Mouse (Mus musculus): ENCODE results near the gene Sac3d1. TPM values are rescaled to one million over a fixed set of nuclear protein-coding genes. Genes with fewer than 3 reads are reported as not detected.

The Sac3d1 gene
- total and polyA plus RNA-seq, 3 experiments: 44.4 to 49.3 TPM; not detected in 1

- TF ChIP-seq E2F4 (IDR thresholded peaks at IDR 0.05; ENCODE audit: borderline replicate concordance, low read depth, low read length) (no peak), NRF1 (IDR thresholded peaks at IDR 0.05; ENCODE audit: insufficient read depth, low read depth, low read length, poor library complexity, severe bottlenecking) (no peak), EP300 (IDR thresholded peaks at IDR 0.05; ENCODE audit: low read depth in 1 of 2, low read length in 2 of 2) (no peak), ZKSCAN1 (IDR thresholded peaks at IDR 0.05; ENCODE audit: low read depth, low read length) (no peak), SIN3A (IDR thresholded peaks at IDR 0.05; ENCODE audit: low read length) (no peak), CHD2 (IDR thresholded peaks at IDR 0.05; ENCODE audit: low read length) (no peak)
- Histone ChIP-seq H3K9me3 (replicated peaks; ENCODE audit: insufficient read depth, low read length) (no peaks in the 10 kb centered on the region), H3K4me1 (ENCODE audit: control insufficient read depth in 1 of 2, insufficient read depth in 2 of 2, low read length in 2 of 2) (peaks cover 0 to 2% of the 10 kb centered on the region in 2 experiments; a peak in 2 of 4 replicates), H3K79me2 (ENCODE audit: control insufficient read depth, insufficient read depth, low read length, poor library complexity) (peaks cover 30% of the 10 kb centered on the region), H3K4me3 (ENCODE audit: control insufficient read depth in 1 of 2, insufficient read depth in 1 of 2, low read depth in 2 of 2, low read length in 2 of 2) (no peak overlapping the region), H3K27ac (ENCODE audit: control insufficient read depth, low read depth, low read length) (no peak overlapping the region), H3K36me3 (ENCODE audit: control insufficient read depth in 1 of 2, insufficient read depth in 2 of 2, low read length in 2 of 2) (peaks cover 0 to 24% of the 10 kb centered on the region in 2 experiments), H3K27me3 (ENCODE audit: control insufficient read depth in 1 of 2, insufficient read depth in 2 of 2, low read length in 2 of 2) (no peaks in the 10 kb centered on the region), H3K9ac (ENCODE audit: control insufficient read depth, low read depth, low read length, poor library complexity, severe bottlenecking) (no peak overlapping the region)
- DNase-seq (ENCODE audit: low read depth, low spot score): no peak
Measured at GRCm38 (mm10) chr19:6088841-6089240, 29.6 kb downstream of the Sac3d1 start.

GRCm38 (mm10) chr19:6085417-6085879 is 33.0 kb downstream of the Sac3d1 start:
- Histone ChIP-seq H3K27ac (ENCODE audit: control insufficient read depth, low read depth, low read length) (peak overlapping the region; percentile 80), H3K9ac (ENCODE audit: control insufficient read depth, low read depth, low read length, poor library complexity, severe bottlenecking) (peak overlapping the region; percentile 90), H3K4me1 (ENCODE audit: control insufficient read depth in 1 of 2, insufficient read depth in 2 of 2, low read length in 2 of 2) (peaks cover 0 to 5% of the 10 kb centered on the region in 2 experiments; a peak in 2 of 4 replicates), H3K4me3 (ENCODE audit: control insufficient read depth in 1 of 2, insufficient read depth in 1 of 2, low read depth in 2 of 2, low read length in 2 of 2) (peak overlapping the region; percentile 76 to 82), H3K36me3 (ENCODE audit: control insufficient read depth in 1 of 2, insufficient read depth in 2 of 2, low read length in 2 of 2) (peaks cover 0 to 14% of the 10 kb centered on the region in 2 experiments), H3K27me3 (ENCODE audit: control insufficient read depth in 1 of 2, insufficient read depth in 2 of 2, low read length in 2 of 2) (no peaks in the 10 kb centered on the region), H3K9me3 (replicated peaks; ENCODE audit: insufficient read depth, low read length) (no peaks in the 10 kb centered on the region), H3K79me2 (ENCODE audit: control insufficient read depth, insufficient read depth, low read length, poor library complexity) (peaks cover 33% of the 10 kb centered on the region)
- no peak for TF ChIP-seq RCOR1 (IDR thresholded peaks at IDR 0.05; ENCODE audit: low read depth, low read length)
- 0 out of 2 replicates have a peak, but pooled peaks have one; percentile 35 for TF ChIP-seq GATA1 (IDR thresholded peaks at IDR 0.05; ENCODE audit: low read depth, low read length)
- no peak for TF ChIP-seq USF1 (IDR thresholded peaks at IDR 0.05; ENCODE audit: low read depth, low read length)
- peak; percentile 33; the same call in 1 of the 2 replicates for TF ChIP-seq ZKSCAN1 (IDR thresholded peaks at IDR 0.05; ENCODE audit: low read depth, low read length)
- peak; percentile 99 for TF ChIP-seq ZNF384 (IDR thresholded peaks at IDR 0.05; ENCODE audit: low read depth, low read length)
- TF ChIP-seq ELF1 (IDR thresholded peaks at IDR 0.05; ENCODE audit: low read depth, low read length): peak; percentile 66
- TF ChIP-seq MXI1 (IDR thresholded peaks at IDR 0.05; ENCODE audit: low read depth, low read length): no peak
- TF ChIP-seq MYB (IDR thresholded peaks at IDR 0.05; ENCODE audit: low read depth, low read length): 0 out of 2 replicates have a peak, but pooled peaks have one; percentile 23
- TF ChIP-seq MAZ (IDR thresholded peaks at IDR 0.05; ENCODE audit: low read depth, low read length): no peak
- TF ChIP-seq MAX (IDR thresholded peaks at IDR 0.05; ENCODE audit: low read length): peak; percentile 58; the same call in 1 of the 2 replicates
- TF ChIP-seq SIN3A (IDR thresholded peaks at IDR 0.05; ENCODE audit: low read length): peak; percentile 66; the same call in 1 of the 2 replicates
- no peak for TF ChIP-seq CTCF (IDR thresholded peaks at IDR 0.05 in 2 of 3, conservative IDR thresholded peaks at IDR 0.05 in 1 of 3; ENCODE audit: control insufficient read depth in 1 of 3, insufficient read depth in 1 of 3, low read depth in 2 of 3, low read length in 3 of 3, poor library complexity in 1 of 3, severe bottlenecking in 1 of 3)
- TF ChIP-seq TBP (IDR thresholded peaks at IDR 0.05; ENCODE audit: low read depth, low read length): 0 out of 2 replicates have a peak, but pooled peaks have one; percentile 20
- TF ChIP-seq ETS1 (IDR thresholded peaks at IDR 0.05; ENCODE audit: low read depth, low read length): no peak
- peak; percentile 68 for TF ChIP-seq HCFC1 (IDR thresholded peaks at IDR 0.05; ENCODE audit: low read depth, low read length)
- TF ChIP-seq TCF12 (IDR thresholded peaks at IDR 0.05; ENCODE audit: low read depth, low read length): no peak
- peak; percentile 41; the same call in 1 of the 2 replicates for TF ChIP-seq CHD2 (IDR thresholded peaks at IDR 0.05; ENCODE audit: low read length)
- TF ChIP-seq NELFE (IDR thresholded peaks at IDR 0.05; ENCODE audit: low read depth, low read length): 0 out of 2 replicates have a peak, but pooled peaks have one; percentile 40
- DNase-seq (ENCODE audit: low read depth, low spot score): peak; percentile 91

All from MEL (cell line).